Mouse (Mus musculus) spleen, postnatal 36 days (tissue): ENCODE results near the gene 6430548M08Rik.
A peak's percentile ranks its signal among the peaks of the same experiment; 100 is the strongest.

ENCODE experiments used
- DNase-seq, 2 experiments: peaks; one replicate each; pipeline ENCODE4 v3.0.0; 2022; ENCODE audit warnings: low spot score in 2 of 2, mixed read lengths in 1 of 2

6430548M08Rik gene

GRCm38 (mm10) chr8:120143911-120144651, 30.1 kb downstream of the 6430548M08Rik start:
- no peak for DNase-seq

- DNase-seq: no peak
Observed at GRCm38 (mm10) chr8:120144652-120145301, 30.8 kb downstream of the 6430548M08Rik start.

DNA sequence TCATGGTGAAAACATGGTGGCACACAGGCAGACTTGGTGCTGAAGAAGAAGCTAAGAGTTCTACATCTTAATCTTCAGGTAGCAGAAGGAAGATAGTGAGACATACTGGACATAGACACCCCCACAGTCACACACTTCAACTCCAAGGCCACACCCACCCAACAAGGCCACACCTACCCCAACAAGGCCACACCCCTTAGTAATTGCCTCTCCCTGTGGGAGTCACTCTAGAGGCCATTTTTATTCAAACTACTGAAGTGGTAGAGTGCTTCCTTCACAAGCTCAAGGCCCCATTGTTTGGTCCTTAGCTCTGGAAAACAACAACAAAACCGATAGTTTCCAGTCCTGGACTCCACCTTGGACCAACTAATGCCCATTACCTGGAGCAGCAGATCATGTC, 32.1 kb downstream of the 6430548M08Rik start:
- DNase-seq: no peak

DNA sequence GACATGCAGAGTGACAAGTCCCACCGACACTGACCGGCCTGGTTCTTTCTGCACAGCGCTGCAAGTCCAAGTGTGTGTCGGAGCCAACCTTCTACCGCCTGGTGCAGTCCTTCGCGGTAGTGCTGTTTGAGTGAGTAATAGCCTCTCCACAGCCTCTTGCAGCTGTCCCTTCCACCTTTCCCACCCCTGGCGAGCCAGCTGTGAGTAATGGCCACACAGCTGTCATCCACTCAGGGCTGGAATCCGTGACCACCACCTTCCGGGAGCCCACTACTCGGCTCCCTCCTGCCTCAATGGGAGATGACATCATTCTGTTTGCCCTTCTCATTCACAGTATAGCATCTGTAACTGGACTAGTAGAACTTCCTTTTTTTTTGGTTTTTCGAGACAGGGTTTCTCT, 36.1 kb downstream of the 6430548M08Rik start:
- no peak for DNase-seq

DNA sequence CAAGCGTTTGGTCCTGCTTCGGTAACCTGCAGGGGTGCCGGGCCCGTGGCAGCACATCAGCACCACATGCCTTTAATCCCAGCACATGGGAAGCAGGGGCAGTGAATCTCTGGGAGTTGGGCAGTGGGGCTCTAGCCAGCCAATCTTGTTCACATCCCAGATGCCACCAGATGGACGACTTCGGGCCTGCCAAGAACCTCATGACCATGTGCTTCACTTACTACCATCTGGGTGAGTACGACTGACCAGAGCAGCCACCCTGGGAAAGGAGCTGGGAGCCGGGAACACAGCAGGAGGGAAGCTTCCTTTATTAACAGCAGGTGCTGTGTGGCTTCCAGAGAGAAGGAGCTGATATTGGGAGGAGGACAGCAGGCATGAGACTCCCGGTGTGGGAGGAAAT, 37.2 kb downstream of the 6430548M08Rik start:
- DNase-seq: no peak

GRCm38 (mm10) chr8:120152636-120153035, 38.7 kb downstream of the 6430548M08Rik start:
- no peak for DNase-seq

- DNase-seq: no peak
Observed at GRCm38 (mm10) chr8:120160366-120160765, 46.4 kb downstream of the 6430548M08Rik start.

DNA sequence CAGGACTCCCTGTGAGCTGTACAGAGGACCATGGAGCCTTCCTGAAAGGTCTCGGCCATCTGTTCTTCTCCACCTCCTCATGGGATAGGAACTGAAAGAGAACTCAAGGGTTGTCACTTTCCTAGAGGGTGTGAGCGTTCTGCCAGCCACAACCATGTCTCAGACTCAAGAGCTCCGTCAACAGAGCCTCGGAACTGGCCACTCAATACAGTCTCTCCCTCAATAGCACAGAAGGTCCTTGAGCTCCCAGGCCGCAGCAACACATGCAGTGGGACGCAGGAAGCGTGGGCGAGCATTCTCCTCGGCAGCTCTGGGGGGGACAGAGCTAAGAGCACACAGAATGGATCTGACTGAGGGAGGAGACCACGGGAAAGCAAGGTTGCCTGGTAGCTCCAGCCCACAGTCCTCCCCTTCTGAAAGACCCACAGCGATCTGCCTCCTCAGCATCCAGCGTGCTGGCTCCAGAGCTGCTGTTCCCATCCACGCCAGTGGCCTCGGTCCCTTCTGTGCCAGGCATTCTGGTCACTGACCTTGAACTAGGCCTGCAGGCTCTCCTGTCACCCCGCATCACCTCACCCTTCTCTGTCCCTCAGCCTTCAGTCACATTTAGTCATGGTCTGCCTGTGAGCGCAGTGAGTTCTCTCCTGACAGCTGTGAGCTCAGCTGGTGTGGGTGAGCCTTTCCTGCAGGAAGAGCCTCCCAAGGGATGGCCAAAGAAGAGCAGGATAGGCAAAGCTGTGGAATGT, 47.9 kb downstream of the 6430548M08Rik start:
- no peak for DNase-seq

DNA sequence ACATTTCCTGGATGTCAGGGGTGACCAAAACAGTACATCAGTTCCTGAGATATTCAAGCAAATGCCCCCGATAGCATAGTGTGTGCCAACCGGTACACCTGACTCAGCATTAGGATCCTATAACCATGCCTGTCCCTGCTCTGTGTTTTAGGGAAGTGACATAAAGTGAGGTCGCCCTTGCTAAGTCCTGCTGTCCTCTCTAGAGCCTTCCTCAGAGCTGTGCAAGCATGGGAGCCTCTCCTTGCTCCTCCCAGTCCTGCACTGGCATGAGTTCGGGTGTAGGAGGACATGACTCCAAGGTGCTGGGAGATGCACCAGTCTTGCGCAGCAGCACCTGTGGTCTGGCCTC, 48.4 kb downstream of the 6430548M08Rik start:
- no peak for DNase-seq

DNA sequence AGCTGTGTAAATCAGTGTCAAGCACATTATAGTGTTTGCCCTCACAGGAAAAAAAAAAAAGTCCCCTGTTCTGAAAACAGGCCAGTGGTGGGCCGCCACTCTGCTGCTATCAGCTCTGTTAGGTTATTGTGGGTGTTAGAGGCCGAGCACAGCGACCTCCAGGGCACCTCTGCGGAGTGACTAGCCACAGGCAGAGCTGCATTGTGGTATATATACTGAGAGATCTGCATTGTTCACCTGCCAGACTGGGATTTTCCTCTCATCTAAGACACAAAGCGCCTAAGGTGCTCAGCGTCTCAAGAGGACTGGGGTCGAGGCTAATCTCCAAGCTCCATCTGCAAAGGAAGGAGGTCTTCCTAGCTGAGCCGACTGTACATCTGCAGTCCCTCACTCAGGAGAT, 49.4 kb downstream of the 6430548M08Rik start:
- no peak for DNase-seq

GRCm38 (mm10) chr8:120164026-120164425, 50.1 kb downstream of the 6430548M08Rik start:
- no peak for DNase-seq

GRCm38 (mm10) chr8:120167136-120167535, 53.2 kb downstream of the 6430548M08Rik start:
- no peak for DNase-seq

- no peak for DNase-seq
Observed at GRCm38 (mm10) chr8:120167821-120168220, 53.9 kb downstream of the 6430548M08Rik start.

GRCm38 (mm10) chr8:120169119-120169518, 55.2 kb downstream of the 6430548M08Rik start:
- no peak for DNase-seq

DNA sequence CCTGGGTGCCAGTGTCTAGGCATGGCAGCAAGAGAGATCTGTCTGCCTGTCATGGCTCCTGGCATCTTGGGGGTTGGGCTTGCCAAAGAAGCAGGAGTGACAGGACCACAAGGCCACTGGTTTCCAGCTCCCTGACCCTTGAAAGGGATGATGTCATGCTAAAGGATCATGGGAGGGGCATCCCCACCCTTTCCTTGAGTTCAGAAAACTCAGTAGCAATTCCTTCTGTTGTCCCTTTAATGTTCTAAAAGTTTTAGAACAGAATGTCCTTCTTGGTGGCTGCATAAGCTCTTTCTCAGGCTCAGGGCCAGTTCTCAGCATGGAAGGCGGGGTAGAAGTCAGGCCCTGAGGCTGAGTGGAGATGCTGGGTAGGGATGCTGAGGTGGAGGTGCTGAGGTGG, 59.2 kb downstream of the 6430548M08Rik start:
- DNase-seq: no peak

DNA sequence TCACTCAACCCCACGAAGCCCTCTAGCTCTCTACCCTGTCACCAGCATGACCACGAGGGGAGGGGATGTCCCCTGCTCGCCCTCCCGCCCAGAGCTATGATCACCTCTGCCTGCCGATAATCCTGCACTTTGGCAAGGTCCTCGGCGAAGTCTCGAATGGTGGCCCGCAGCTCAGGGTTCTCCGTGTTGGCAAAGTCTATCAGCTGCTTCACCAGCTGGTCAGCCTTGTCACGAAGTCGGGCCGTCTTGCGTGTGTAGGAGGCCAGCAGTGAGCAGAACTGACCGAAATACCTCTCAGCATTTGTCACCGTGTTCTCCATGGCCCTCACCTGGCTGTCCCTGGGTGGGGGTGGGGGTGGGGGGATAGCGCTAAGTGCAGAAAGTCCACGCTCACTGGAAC, 60.7 kb downstream of the 6430548M08Rik start:
- no peak for DNase-seq

DNA sequence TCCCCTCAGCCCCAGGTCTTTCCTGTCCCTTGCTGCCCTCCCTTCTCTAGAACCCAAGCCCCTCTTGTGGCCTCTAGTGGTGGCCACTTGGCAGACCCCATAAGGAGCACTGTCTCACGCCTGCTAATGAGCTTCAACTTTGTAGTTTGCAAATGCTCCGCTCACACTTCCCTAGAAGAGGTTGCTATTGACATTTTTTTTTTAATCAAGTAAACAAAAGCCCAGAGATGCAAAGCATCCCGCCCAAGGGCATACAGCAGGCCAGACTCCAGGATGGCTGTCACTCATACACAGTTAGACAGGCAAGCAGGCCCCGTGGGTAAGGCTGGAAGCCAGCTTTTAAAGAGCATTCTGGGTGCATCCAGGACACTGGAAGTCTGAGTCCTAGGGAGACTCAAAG, 62.7 kb downstream of the 6430548M08Rik start:
- DNase-seq: no peak

GRCm38 (mm10) chr8:120177318-120178123, 63.6 kb downstream of the 6430548M08Rik start, which contains the start of gene Fam92b:
TSS of gene Fam92b (minus strand) at chr8:120177466.
- peak; percentile 58 to 66 for DNase-seq

DNA sequence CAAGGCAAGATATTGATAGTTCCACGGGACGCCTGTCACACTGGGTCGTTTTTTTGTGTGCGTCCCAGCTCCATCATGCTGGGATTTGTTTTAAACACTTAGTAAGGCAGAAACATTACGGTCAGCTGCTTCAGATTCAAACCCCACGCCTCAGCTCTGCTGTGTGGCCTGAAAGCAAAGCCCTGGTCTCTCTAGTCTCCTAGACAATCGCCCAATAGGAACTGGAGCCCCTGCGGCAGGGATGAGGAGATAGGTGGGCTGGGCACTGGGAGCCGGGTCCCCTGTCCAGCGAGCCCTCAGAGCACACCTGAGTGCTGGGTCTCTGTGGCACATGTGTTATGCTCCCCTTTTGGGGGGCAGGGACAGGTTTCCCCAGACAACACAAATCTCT, 64.2 kb downstream of the 6430548M08Rik start:
- no peak for DNase-seq

- DNase-seq: peak; percentile 61 to 67
Observed at GRCm38 (mm10) chr8:120179027-120179431, 65.1 kb downstream of the 6430548M08Rik start.

GRCm38 (mm10) chr8:120180445-120180970, 66.6 kb downstream of the 6430548M08Rik start:
- no peak for DNase-seq

DNA sequence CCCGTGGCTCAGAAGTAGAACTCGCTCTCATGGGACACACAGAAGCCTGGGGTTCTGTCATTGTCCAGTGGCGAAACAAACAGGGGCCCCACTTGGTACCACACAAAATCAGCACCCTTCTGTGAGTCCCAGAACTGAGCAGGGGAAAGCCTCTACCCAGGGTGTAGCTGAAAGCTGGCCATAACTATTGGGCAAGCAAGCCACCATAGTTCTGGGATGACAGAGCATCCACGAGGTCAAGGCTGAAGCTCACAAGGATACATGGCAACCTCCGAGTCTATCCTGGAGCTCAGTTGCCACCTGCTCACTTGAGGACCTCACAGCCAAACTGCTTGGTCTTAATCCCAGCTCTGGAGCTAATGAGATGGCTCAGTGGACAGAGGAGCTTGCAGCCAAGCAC, 67.3 kb downstream of the 6430548M08Rik start:
- no peak for DNase-seq
